Mouse (Mus musculus) brain, embryonic 14.5 days (tissue): ENCODE data around the gene Cdca7l.

Source experiments
- CTCF ChIP-seq: fragments of 200-500 bp; IDR thresholded peaks from 2 replicates; pipeline ENCODE4 v1.5.1; 2012; ENCODE audit warnings: inconsistent platforms, mild to moderate bottlenecking, moderate library complexity, borderline replicate concordance; ENCODE audit not compliant: insufficient read depth, insufficient read length; ENCODE audit errors: extremely low read depth
- POLR2A ChIP-seq: fragments of 200-500 bp; IDR thresholded peaks from 2 replicates; pipeline ENCODE4 v1.6.1; 2012; ENCODE audit warnings: mild to moderate bottlenecking, inconsistent platforms, borderline replicate concordance; ENCODE audit not compliant: poor library complexity, insufficient read depth, insufficient read length, severe bottlenecking; ENCODE audit errors: extremely low read depth

- TF ChIP-seq CTCF (no peak), POLR2A (no peak)
Measured at GRCm38 (mm10) chr12:117872265-117872664, 68.2 kb downstream of the Cdca7l start.
